Mouse (Mus musculus) intestine, postnatal 0 days (tissue): Measurements from ENCODE around the gene Mpzl3. TPM values are rescaled to one million over a fixed set of nuclear protein-coding genes. Genes with fewer than 3 reads are reported as not detected.
"Not testable (repeated sequence)": the region's sequence is repeated elsewhere in the genome, so short reads cannot be mapped to it uniquely, and the experiment has no call there.

Experiments used
- ATAC-seq: fragments of 200-750 bp; cut with Nextera tagmentation; 2 replicates; pipeline ENCODE4 v1.8.0; 2017; ENCODE audit warnings: mild to moderate bottlenecking, moderate TSS enrichment, moderate library complexity
- H3K27ac ChIP-seq: fragments of 300-500 bp; sonication (generic); 2 replicates; pipeline ENCODE4 v1.5.1; 2014; ENCODE audit warnings: mild to moderate bottlenecking, low read depth, low read length, moderate library complexity
- H3K27me3 ChIP-seq: fragments of 300-500 bp; sonication (generic); replicated peaks from 2 replicates; pipeline ENCODE4 v1.6.1; 2014; ENCODE audit warnings: low read length, mixed read lengths; ENCODE audit not compliant: control insufficient read depth, insufficient read depth
- H3K36me3 ChIP-seq: fragments of 300-500 bp; sonication (generic); 2 replicates; pipeline ENCODE4 v1.6.1; 2014; ENCODE audit warnings: mild to moderate bottlenecking, moderate library complexity; ENCODE audit not compliant: control insufficient read depth, insufficient read depth
- H3K4me1 ChIP-seq: fragments of 300-500 bp; sonication (generic); replicated peaks from 2 replicates; pipeline ENCODE4 v1.6.1; 2014; ENCODE audit warnings: antibody characterized with exemption, low read length, mixed read lengths; ENCODE audit not compliant: control insufficient read depth, insufficient read depth
- H3K4me2 ChIP-seq: fragments of 300-500 bp; sonication (generic); replicated peaks from 2 replicates; pipeline ENCODE4 v1.6.1; 2014; ENCODE audit warnings: low read depth, mild to moderate bottlenecking, moderate library complexity
- H3K4me3 ChIP-seq: fragments of 300-500 bp; sonication (generic); 2 replicates; pipeline ENCODE4 v1.5.1; 2014; ENCODE audit warnings: low read depth, low read length
- H3K9ac ChIP-seq: fragments of 300-500 bp; sonication (generic); 2 replicates; pipeline ENCODE4 v1.6.1; 2014; ENCODE audit warnings: mild to moderate bottlenecking, low read depth, low read length
- H3K9me3 ChIP-seq: fragments of 300-500 bp; sonication (generic); 2 replicates; pipeline ENCODE4 v1.6.1; 2016; ENCODE audit warnings: mixed run types; ENCODE audit not compliant: control insufficient read depth
- CTCF ChIP-seq: sonication (generic); IDR thresholded peaks from 2 replicates; pipeline ENCODE4 v1.5.1; 2016; ENCODE audit warnings: low read depth, mild to moderate bottlenecking, control low read depth, antibody characterized with exemption, moderate library complexity
- WGBS: fragments of 180-500 bp; shearing (Covaris S2); extraction: QIAGEN DNeasy Blood & Tissue Kit; methylation state at CpG from one replicate; pipeline ENCODE4 v1.1.7; 2014; 5-methylcytosine and 5-hydroxymethylcytosine counted together
- polyA plus RNA-seq: library from polyadenylated mRNA; unstranded; fragments of >200 nt; fragmentation: Nextera tagmentation; extraction: Ambion mirVana; gene quantifications from 2 replicates; pipeline ENCODE4 v1.2.1, GENCODE M21; 2015

Gene Mpzl3
- polyA plus RNA-seq, 1 experiment from 2014 or later = 6.5 TPM

GRCm38 (mm10) chr9:45030341-45030740, 24.6 kb upstream of the Mpzl3 start:
- Histone ChIP-seq H3K4me3 (no peak overlapping the region), H3K9ac (no peak overlapping the region), H3K27ac (no peak overlapping the region), H3K36me3 (no peaks in the 10 kb centered on the region), H3K4me1 (no peaks in the 10 kb centered on the region), H3K27me3 (0 out of 2 replicates have a peak, but pooled peaks cover 4% of the 10 kb centered on the region), H3K4me2 (no peak overlapping the region), H3K9me3 (no peaks in the 10 kb centered on the region)
- no peak for TF ChIP-seq CTCF
- 60% methylated on average over 6 of the region's 6 CpGs for WGBS
- ATAC-seq = no peak

- TF ChIP-seq CTCF = no peak
- Histone ChIP-seq H3K9ac (no peak overlapping the region), H3K4me1 (no peaks in the 10 kb centered on the region), H3K27ac (no peak overlapping the region), H3K9me3 (no peaks in the 10 kb centered on the region), H3K27me3 (0 out of 2 replicates have a peak, but pooled peaks cover 4% of the 10 kb centered on the region), H3K36me3 (no peaks in the 10 kb centered on the region), H3K4me3 (no peak overlapping the region), H3K4me2 (no peak overlapping the region)
- ATAC-seq = no peak
- WGBS = 58% methylated on average over 2 of the region's 2 CpGs
Measured at GRCm38 (mm10) chr9:45032261-45032660, 22.7 kb upstream of the Mpzl3 start.

- H3K4me3 ChIP-seq = no peak overlapping the region
- no peaks in the 10 kb centered on the region for H3K36me3 ChIP-seq
- H3K9ac ChIP-seq = no peak overlapping the region
- no peaks in the 10 kb centered on the region for H3K9me3 ChIP-seq
- no peak overlapping the region for H3K27ac ChIP-seq
- no peak for TF ChIP-seq CTCF
- 86% methylated on average over 3 of the region's 3 CpGs for WGBS
- H3K4me1 ChIP-seq = no peaks in the 10 kb centered on the region
- no peak for ATAC-seq
- H3K4me2 ChIP-seq = no peak overlapping the region
- H3K27me3 ChIP-seq = no peaks in the 10 kb centered on the region
Measured at GRCm38 (mm10) chr9:45034526-45034925, 20.5 kb upstream of the Mpzl3 start.

- H3K4me1 ChIP-seq, H3K4me3 ChIP-seq, H3K4me2 ChIP-seq, H3K9ac ChIP-seq, H3K36me3 ChIP-seq, H3K9me3 ChIP-seq, H3K27me3 ChIP-seq, H3K27ac ChIP-seq, ATAC-seq: not testable (repeated sequence)
- 87% methylated on average over 1 of the region's 1 CpGs for WGBS
Measured at GRCm38 (mm10) chr9:45037803-45038202, 17.2 kb upstream of the Mpzl3 start.

GRCm38 (mm10) chr9:45039499-45039898, 15.5 kb upstream of the Mpzl3 start, which contains the start of gene Mpzl2:
TSS of gene Mpzl2 (plus strand) at chr9:45039799.
- no peak for TF ChIP-seq CTCF
- Histone ChIP-seq H3K36me3 (no peaks in the 10 kb centered on the region), H3K27me3 (no peaks in the 10 kb centered on the region), H3K4me2 (peak within 1 kb of the TSS; percentile 57), H3K4me1 (0 out of 2 replicates have a peak, but pooled peaks cover 6% of the 10 kb centered on the region), H3K4me3 (peak within 1 kb of the TSS; percentile 18; the same call in 1 of the 2 replicates), H3K9ac (no peak within 1 kb of the TSS), H3K9me3 (no peaks in the 10 kb centered on the region), H3K27ac (no peak within 1 kb of the TSS)
- ATAC-seq = no peak
- 50% methylated on average over 5 of the region's 5 CpGs for WGBS

- no peak for TF ChIP-seq CTCF
- no peaks in the 10 kb centered on the region for H3K27me3 ChIP-seq
- peak overlapping the region; percentile 57 for H3K4me2 ChIP-seq
- no peak overlapping the region for H3K27ac ChIP-seq
- peak overlapping the region; percentile 18; the same call in 1 of the 2 replicates for H3K4me3 ChIP-seq
- no peaks in the 10 kb centered on the region for H3K9me3 ChIP-seq
- no peak for ATAC-seq
- 0 out of 2 replicates have a peak, but pooled peaks cover 6% of the 10 kb centered on the region for H3K4me1 ChIP-seq
- H3K9ac ChIP-seq = no peak overlapping the region
- 27% methylated on average over 14 of the region's 14 CpGs for WGBS
- no peaks in the 10 kb centered on the region for H3K36me3 ChIP-seq
Measured at GRCm38 (mm10) chr9:45040066-45040845, 14.7 kb upstream of the Mpzl3 start.
